Mouse (Mus musculus): ENCODE data around the gene Mtus2. TPM values are rescaled to one million over a fixed set of nuclear protein-coding genes. Genes with fewer than 3 reads are reported as not detected.

The Mtus2 gene
- total and polyA plus RNA-seq, 2 experiments from 2014 or later = 33.6 to 40.4 TPM

DNA sequence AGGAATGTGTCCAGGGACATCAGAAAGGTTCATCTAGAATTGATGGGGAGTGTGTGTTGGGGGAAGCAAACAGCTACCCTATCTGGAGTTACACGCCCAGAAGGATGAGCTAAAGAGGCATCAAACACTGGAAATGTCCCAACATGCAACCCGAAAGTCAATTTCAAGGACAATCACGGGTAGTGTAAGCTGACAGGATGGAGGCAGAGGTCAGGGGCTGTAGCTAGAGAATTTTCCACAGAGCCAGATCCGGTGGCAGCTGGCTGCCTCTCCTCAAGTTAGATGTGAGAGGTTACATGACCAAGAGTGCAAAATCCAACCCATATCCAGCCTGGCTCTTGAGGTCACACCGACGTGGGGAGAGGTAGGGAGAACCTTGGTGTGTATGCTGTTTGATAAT lies 315.7 kb downstream of the Mtus2 start:
- no peak for TF ChIP-seq CTCF (IDR thresholded peaks at IDR 0.05; ENCODE audit: low read depth)
- WGBS = 89% methylated on average over 6 of the region's 6 CpGs

DNA sequence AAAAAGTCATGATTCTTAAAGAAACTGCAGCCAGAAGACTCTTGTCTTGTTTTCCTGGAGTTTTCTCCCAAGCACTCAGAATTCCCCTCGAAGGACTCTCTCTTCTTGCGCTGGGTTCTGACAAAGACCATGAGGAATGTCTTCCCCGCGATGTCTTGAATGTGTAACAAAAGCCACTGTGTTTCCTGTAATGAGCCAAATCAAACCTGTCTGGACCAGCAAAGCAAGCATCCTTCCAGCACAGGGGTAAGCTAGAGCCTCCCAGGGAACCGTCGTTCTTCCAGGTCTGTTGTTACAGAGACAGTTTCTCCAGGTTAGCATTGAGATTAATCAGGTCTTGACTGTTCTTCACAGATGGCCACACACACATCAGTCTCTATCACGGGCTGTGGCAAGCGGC lies 321.1 kb downstream of the Mtus2 start:
- H3K9ac ChIP-seq (replicated peaks; ENCODE audit: low read length) = no peak overlapping the region
- no peaks in the 10 kb centered on the region for H3K4me1 ChIP-seq (ENCODE audit: insufficient read depth, low read length)
- H3K9me3 ChIP-seq (ENCODE audit: low read length) = no peaks in the 10 kb centered on the region
- no peaks in the 10 kb centered on the region for H3K36me3 ChIP-seq (ENCODE audit: insufficient read depth, low read length)
- WGBS = 78% methylated on average over 8 of the region's 8 CpGs
- ATAC-seq (no peak), DNase-seq (ENCODE audit: low spot score) (no peak)
- no peak overlapping the region for H3K4me2 ChIP-seq (ENCODE audit: low read depth, low read length)
- H3K27me3 ChIP-seq (ENCODE audit: insufficient read depth, low read length) = no peaks in the 10 kb centered on the region
- no peak overlapping the region for H3K4me3 ChIP-seq (ENCODE audit: low read length)
- TF ChIP-seq CTCF (IDR thresholded peaks at IDR 0.05; ENCODE audit: low read depth) = no peak
- no peak overlapping the region for H3K27ac ChIP-seq

More for the DNA sequence above, 315.7 kb downstream of the Mtus2 start:
- DNase-seq (ENCODE audit: low spot score) = no peak
- no peak overlapping the region for H3K27ac ChIP-seq
- H3K4me3 ChIP-seq (ENCODE audit: low read length) = no peak overlapping the region
- no peak overlapping the region for H3K4me2 ChIP-seq (ENCODE audit: low read depth, low read length)
- H3K36me3 ChIP-seq (ENCODE audit: insufficient read depth, low read length) = no peaks in the 10 kb centered on the region
- no peak for ATAC-seq
- no peaks in the 10 kb centered on the region for H3K4me1 ChIP-seq (ENCODE audit: insufficient read depth, low read length)
- no peaks in the 10 kb centered on the region for H3K9me3 ChIP-seq (ENCODE audit: low read length)
- no peak overlapping the region for H3K9ac ChIP-seq (replicated peaks; ENCODE audit: low read length)
- H3K27me3 ChIP-seq (ENCODE audit: insufficient read depth, low read length) = no peaks in the 10 kb centered on the region

DNA sequence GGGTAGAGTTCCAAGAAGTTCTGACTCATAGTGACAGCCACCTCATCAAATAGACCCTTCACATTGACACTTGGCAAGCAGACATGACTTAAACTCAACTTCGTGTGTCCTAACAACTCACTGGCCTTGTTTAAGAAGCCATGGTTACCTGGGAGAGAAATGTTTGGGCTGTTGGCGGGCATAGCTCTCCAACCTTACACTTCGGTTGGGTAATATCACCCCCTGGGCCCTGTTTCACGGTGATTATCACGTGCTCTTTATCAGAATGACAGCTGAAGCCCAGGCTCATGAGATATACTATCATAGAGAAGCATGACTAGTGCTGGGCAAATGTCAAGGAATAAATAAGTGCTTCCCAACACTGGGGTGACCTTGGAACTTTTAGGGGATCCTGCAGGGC lies 323.2 kb downstream of the Mtus2 start:
- Histone ChIP-seq H3K4me1 (ENCODE audit: insufficient read depth, low read length) (no peaks in the 10 kb centered on the region), H3K4me2 (ENCODE audit: low read depth, low read length) (no peak overlapping the region), H3K9me3 (ENCODE audit: low read length) (no peaks in the 10 kb centered on the region), H3K4me3 (ENCODE audit: low read length) (no peak overlapping the region), H3K9ac (replicated peaks; ENCODE audit: low read length) (no peak overlapping the region), H3K27ac (no peak overlapping the region), H3K36me3 (ENCODE audit: insufficient read depth, low read length) (no peaks in the 10 kb centered on the region), H3K27me3 (ENCODE audit: insufficient read depth, low read length) (no peaks in the 10 kb centered on the region)
- ATAC-seq (no peak), DNase-seq (ENCODE audit: low spot score) (no peak)
- no peak for TF ChIP-seq CTCF (IDR thresholded peaks at IDR 0.05; ENCODE audit: low read depth)
- WGBS = 84% methylated on average over 5 of the region's 5 CpGs

DNA sequence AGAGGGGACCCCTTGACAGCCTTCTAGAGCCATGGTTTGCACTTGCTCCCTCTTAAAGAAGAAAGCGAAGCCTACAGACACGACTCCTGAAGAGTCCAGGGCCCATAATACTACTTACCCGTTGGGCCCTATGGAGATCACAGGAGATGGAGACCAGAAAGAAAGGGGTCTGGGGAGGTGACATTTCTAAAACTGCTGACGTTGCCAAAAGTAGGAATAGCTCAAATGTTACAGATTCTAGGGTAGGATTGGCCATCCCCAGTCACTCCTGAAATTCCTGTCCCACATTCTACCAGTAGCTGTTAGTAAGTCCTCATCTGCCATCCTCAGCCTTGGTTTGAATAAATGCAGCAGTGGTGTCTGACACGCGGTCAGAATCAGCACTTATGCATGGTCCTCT lies 325.0 kb downstream of the Mtus2 start:
- no peak for TF ChIP-seq CTCF (IDR thresholded peaks at IDR 0.05; ENCODE audit: low read depth)
- no peak for ATAC-seq
- H3K36me3 ChIP-seq (ENCODE audit: insufficient read depth, low read length) = no peaks in the 10 kb centered on the region
- H3K4me1 ChIP-seq (ENCODE audit: insufficient read depth, low read length) = no peaks in the 10 kb centered on the region
- DNase-seq (ENCODE audit: low spot score) = no peak
- WGBS = 85% methylated on average over 6 of the region's 6 CpGs
- H3K27ac ChIP-seq = no peak overlapping the region
- H3K9ac ChIP-seq (replicated peaks; ENCODE audit: low read length) = no peak overlapping the region
- H3K4me3 ChIP-seq (ENCODE audit: low read length) = no peak overlapping the region
- no peaks in the 10 kb centered on the region for H3K9me3 ChIP-seq (ENCODE audit: low read length)
- no peak overlapping the region for H3K4me2 ChIP-seq (ENCODE audit: low read depth, low read length)
- H3K27me3 ChIP-seq (ENCODE audit: insufficient read depth, low read length) = no peaks in the 10 kb centered on the region

DNA sequence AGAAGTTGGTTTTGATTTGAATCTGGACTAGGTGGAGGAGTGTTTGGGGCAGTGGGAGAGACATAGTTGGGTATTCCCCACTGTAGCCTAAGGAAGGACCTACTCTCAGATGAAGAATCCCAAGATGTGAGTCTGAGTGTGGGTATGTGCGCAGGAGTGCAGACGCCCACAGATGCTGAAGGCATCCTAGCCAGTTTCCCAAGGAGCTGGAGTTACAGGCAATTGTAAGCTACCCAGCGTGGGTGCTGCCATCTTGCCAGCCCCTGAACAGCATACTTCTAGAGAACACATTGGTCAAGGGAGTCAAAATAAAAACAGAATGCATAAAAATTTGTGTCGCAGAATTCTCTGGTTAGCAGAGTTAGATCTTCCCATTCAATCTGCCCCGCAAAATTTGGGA lies 325.5 kb downstream of the Mtus2 start:
- no peaks in the 10 kb centered on the region for H3K9me3 ChIP-seq (ENCODE audit: low read length)
- H3K4me2 ChIP-seq (ENCODE audit: low read depth, low read length) = no peak overlapping the region
- H3K4me3 ChIP-seq (ENCODE audit: low read length) = no peak overlapping the region
- no peak for ATAC-seq
- H3K27ac ChIP-seq = peak overlapping the region; percentile 16
- TF ChIP-seq CTCF (IDR thresholded peaks at IDR 0.05; ENCODE audit: low read depth) = no peak
- WGBS = 88% methylated on average over 5 of the region's 5 CpGs
- DNase-seq (ENCODE audit: low spot score) = no peak
- H3K4me1 ChIP-seq (ENCODE audit: insufficient read depth, low read length) = no peaks in the 10 kb centered on the region
- no peaks in the 10 kb centered on the region for H3K36me3 ChIP-seq (ENCODE audit: insufficient read depth, low read length)
- no peaks in the 10 kb centered on the region for H3K27me3 ChIP-seq (ENCODE audit: insufficient read depth, low read length)
- H3K9ac ChIP-seq (replicated peaks; ENCODE audit: low read length) = no peak overlapping the region

DNA sequence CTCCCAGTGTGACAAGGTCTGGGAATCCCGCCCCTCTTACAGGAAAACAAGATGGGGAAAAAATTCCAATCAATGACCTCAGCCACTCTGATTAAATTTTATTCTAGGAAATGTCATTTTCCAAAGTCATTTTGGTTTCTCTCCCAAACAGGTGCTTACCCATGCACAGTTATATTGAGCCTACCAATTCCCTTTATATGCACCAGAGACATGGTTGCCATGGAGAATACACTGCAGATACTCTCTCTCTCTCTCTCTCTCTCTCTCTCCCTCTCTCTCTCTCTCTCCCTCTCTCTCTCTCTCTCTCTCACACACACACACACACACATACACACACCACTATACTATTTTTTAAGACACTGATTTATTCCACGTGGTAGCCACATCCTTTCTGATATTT lies 326.1 kb downstream of the Mtus2 start:
- Histone ChIP-seq H3K4me2 (ENCODE audit: low read depth, low read length) (no peak overlapping the region), H3K36me3 (ENCODE audit: insufficient read depth, low read length) (no peaks in the 10 kb centered on the region), H3K4me3 (ENCODE audit: low read length) (no peak overlapping the region), H3K27me3 (ENCODE audit: insufficient read depth, low read length) (no peaks in the 10 kb centered on the region), H3K4me1 (ENCODE audit: insufficient read depth, low read length) (no peaks in the 10 kb centered on the region), H3K9ac (replicated peaks; ENCODE audit: low read length) (no peak overlapping the region), H3K9me3 (ENCODE audit: low read length) (no peaks in the 10 kb centered on the region), H3K27ac (peak overlapping the region; percentile 16; the same call in 1 of the 2 replicates)
- 0 out of 2 replicates have a peak, but pooled peaks have one; percentile 55 for ATAC-seq
- no peak for TF ChIP-seq CTCF (IDR thresholded peaks at IDR 0.05; ENCODE audit: low read depth)
- 65% methylated on average over 2 of the region's 2 CpGs for WGBS
- DNase-seq (ENCODE audit: low spot score) = peak; percentile 24

DNA sequence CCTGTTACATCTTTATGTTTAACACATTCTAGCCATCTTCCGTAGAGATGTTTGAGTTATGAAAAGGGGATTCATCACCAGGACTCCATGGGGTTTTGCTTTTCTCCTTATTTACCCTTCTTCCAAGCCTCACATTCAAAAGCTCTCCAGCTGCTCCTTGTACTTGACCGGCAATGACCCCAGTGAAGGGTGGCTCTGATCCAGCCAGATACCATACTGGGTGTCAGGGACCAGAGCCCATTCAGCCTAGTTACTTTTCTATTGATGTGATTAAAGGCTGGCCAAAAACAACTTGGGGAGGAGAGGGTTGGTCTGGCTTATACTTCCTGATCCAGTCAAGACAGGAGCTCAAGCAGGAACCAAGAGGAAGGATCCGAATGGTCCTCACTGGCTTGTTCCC lies 326.5 kb downstream of the Mtus2 start:
- no peak for TF ChIP-seq CTCF (IDR thresholded peaks at IDR 0.05; ENCODE audit: low read depth)
- no peak overlapping the region for H3K4me2 ChIP-seq (ENCODE audit: low read depth, low read length)
- H3K4me1 ChIP-seq (ENCODE audit: insufficient read depth, low read length) = no peaks in the 10 kb centered on the region
- ATAC-seq (no peak), DNase-seq (ENCODE audit: low spot score) (no peak)
- 70% methylated on average over 3 of the region's 3 CpGs for WGBS
- H3K27me3 ChIP-seq (ENCODE audit: insufficient read depth, low read length) = no peaks in the 10 kb centered on the region
- H3K9ac ChIP-seq (replicated peaks; ENCODE audit: low read length) = no peak overlapping the region
- no peak overlapping the region for H3K4me3 ChIP-seq (ENCODE audit: low read length)
- no peaks in the 10 kb centered on the region for H3K9me3 ChIP-seq (ENCODE audit: low read length)
- H3K36me3 ChIP-seq (ENCODE audit: insufficient read depth, low read length) = no peaks in the 10 kb centered on the region
- H3K27ac ChIP-seq = no peak overlapping the region
